Mouse (Mus musculus): ENCODE measurements around the gene Cped1.

- no peak for TF ChIP-seq CTCF (IDR thresholded peaks at IDR 0.05)
- TF ChIP-seq EP300 (IDR thresholded peaks at IDR 0.05; ENCODE audit: insufficient read depth, low read depth, low read length), result no peak
Measured at GRCm38 (mm10) chr6:22036911-22037310, 51.2 kb downstream of the Cped1 start.

Data from heart, adult 2 months (tissue).